In genomic region chr6:48626984-48627383, GRCm38 (mm10) we compare ENCODE assay signal across 8 mouse cellular contexts. TPM values are rescaled to one million over a fixed set of nuclear protein-coding genes. Genes with fewer than 3 reads are reported as not detected.
DNase-seq lines count a peak whose midpoint lies in the region; ATAC-seq lines count a peak whose summit lies in the region.

No protein-coding gene starts in this region.

- H3K9me3 ChIP-seq in embryonic facial prominence, embryonic 11.5 days (replicated peaks; ENCODE audit: control insufficient read depth, low read length): no peaks in the 10 kb centered on the region
- no peaks in the 10 kb centered on the region for H3K9me3 ChIP-seq in limb, embryonic 11.5 days (ENCODE audit: control insufficient read depth, low read length)
- no peaks in the 10 kb centered on the region for H3K9me3 ChIP-seq in midbrain, embryonic 15.5 days

- H3K9ac ChIP-seq in embryonic facial prominence, embryonic 11.5 days (replicated peaks; ENCODE audit: low read length): peak overlapping the region; percentile 22
- H3K9ac ChIP-seq in limb, embryonic 11.5 days (ENCODE audit: low read length): peak overlapping the region; percentile 47; the same call in 1 of the 2 replicates
- H3K9ac ChIP-seq in midbrain, embryonic 15.5 days: peak overlapping the region; percentile 44

- no peak overlapping the region for H3K27ac ChIP-seq in embryonic facial prominence, embryonic 11.5 days (replicated peaks; ENCODE audit: low read depth, low read length)
- H3K27ac ChIP-seq in limb, embryonic 11.5 days (replicated peaks; ENCODE audit: low read depth, low read length): no peak overlapping the region
- no peak overlapping the region for H3K27ac ChIP-seq in midbrain, embryonic 15.5 days

- H3K4me3 ChIP-seq in embryonic facial prominence, embryonic 11.5 days (ENCODE audit: low read depth, low read length): peak overlapping the region; percentile 32
- peak overlapping the region; percentile 46 for H3K4me3 ChIP-seq in limb, embryonic 11.5 days (ENCODE audit: low read depth, low read length)
- peak overlapping the region; percentile 54 for H3K4me3 ChIP-seq in midbrain, embryonic 15.5 days

- peak; percentile 21 to 54 for DNase-seq in urinary bladder, adult 18-20 months (ENCODE audit: low spot score in 2 of 2)
- no peak for DNase-seq in urinary bladder, postnatal 4 days (ENCODE audit: low spot score in 2 of 2)
- DNase-seq in embryonic facial prominence, embryonic 11.5 days (ENCODE audit: low spot score): peak; percentile 74
- peak; percentile 29 for DNase-seq in heart, adult 8-10 months (ENCODE audit: low spot score)
- DNase-seq in kidney, adult 18-20 months: peak; percentile 82
- peak; percentile 74 for DNase-seq in limb, embryonic 11.5 days (ENCODE audit: low spot score)
- peak; percentile 46 for DNase-seq in testis, postnatal 10 days (ENCODE audit: low spot score)

- under 1% methylated on average over 31 of the region's 32 CpGs for WGBS in embryonic facial prominence, embryonic 11.5 days
- under 1% methylated on average over 32 of the region's 32 CpGs for WGBS in limb, embryonic 11.5 days
- WGBS in midbrain, embryonic 15.5 days: under 1% methylated on average over 32 of the region's 32 CpGs

- ATAC-seq in embryonic facial prominence, embryonic 11.5 days (replicated peaks; ENCODE audit: insufficient number of reproducible peaks, low FRiP score, low TSS enrichment, low read depth): no peak
- ATAC-seq in limb, embryonic 11.5 days (ENCODE audit: insufficient number of reproducible peaks, low FRiP score, low TSS enrichment, low read depth): 0 out of 2 replicates have a peak, but pooled peaks have one; percentile 29
- peak; percentile 59 for ATAC-seq in midbrain, embryonic 15.5 days (replicated peaks)

- H3K36me3 ChIP-seq in embryonic facial prominence, embryonic 11.5 days (replicated peaks; ENCODE audit: control insufficient read depth, insufficient read depth, low read depth, low read length): no peaks in the 10 kb centered on the region
- no peaks in the 10 kb centered on the region for H3K36me3 ChIP-seq in limb, embryonic 11.5 days (ENCODE audit: control insufficient read depth, insufficient read depth, low read length)
- no peaks in the 10 kb centered on the region for H3K36me3 ChIP-seq in midbrain, embryonic 15.5 days (replicated peaks)

- peaks cover 17% of the 10 kb centered on the region for H3K27me3 ChIP-seq in embryonic facial prominence, embryonic 11.5 days (ENCODE audit: control insufficient read depth, insufficient read depth, low read length)
- H3K27me3 ChIP-seq in limb, embryonic 11.5 days (ENCODE audit: control insufficient read depth, insufficient read depth, low read length): peaks cover 26% of the 10 kb centered on the region
- peaks cover 17% of the 10 kb centered on the region for H3K27me3 ChIP-seq in midbrain, embryonic 15.5 days (replicated peaks)

- no peaks in the 10 kb centered on the region for H3K4me1 ChIP-seq in embryonic facial prominence, embryonic 11.5 days (ENCODE audit: control insufficient read depth, insufficient read depth, low read length)
- H3K4me1 ChIP-seq in limb, embryonic 11.5 days (ENCODE audit: control insufficient read depth, insufficient read depth, low read length): peaks cover 5% of the 10 kb centered on the region
- peaks cover 26% of the 10 kb centered on the region for H3K4me1 ChIP-seq in midbrain, embryonic 15.5 days

- H3K4me2 ChIP-seq in embryonic facial prominence, embryonic 11.5 days (ENCODE audit: low read depth, low read length): peak overlapping the region; percentile 73
- peak overlapping the region; percentile 77 for H3K4me2 ChIP-seq in limb, embryonic 11.5 days (ENCODE audit: low read depth, severe bottlenecking)
- H3K4me2 ChIP-seq in midbrain, embryonic 15.5 days: peak overlapping the region; percentile 92

RNA-seq across cellular contexts. Expression of gene AI854703, which starts 0.4 kb away (rescaled TPM):
- 0.69 and 0.71 TPM in 2 replicates for polyA plus RNA-seq in embryonic facial prominence, embryonic 11.5 days (2014; fragmentation: Nextera tagmentation; extraction: Ambion mirVana)
- under 1 TPM; 0.22 to 0.69 (median 0.43) TPM for total RNA-seq in heart, adult 8-10 months (2022)
- polyA plus RNA-seq in limb, embryonic 11.5 days (2014; fragmentation: Nextera tagmentation; extraction: Ambion mirVana): 0.71 and 0.83 TPM in 2 replicates
- 20.9 and 23.8 TPM in 2 replicates for polyA plus RNA-seq in midbrain, embryonic 15.5 days (2015; fragmentation: Nextera tagmentation; extraction: Ambion mirVana)

RNA-seq across cellular contexts. Expression of gene Gimap8, which starts 20.1 kb away (rescaled TPM):
- polyA plus RNA-seq in embryonic facial prominence, embryonic 11.5 days (2014; fragmentation: Nextera tagmentation; extraction: Ambion mirVana): 0.20 and 0.25 TPM in 2 replicates
- total RNA-seq in heart, adult 8-10 months (2022): 1 to 10 TPM; 4.9 to 8.8 (median 5.8) TPM
- 0.24 and 0.48 TPM in 2 replicates for polyA plus RNA-seq in limb, embryonic 11.5 days (2014; fragmentation: Nextera tagmentation; extraction: Ambion mirVana)
- 0.52 and 0.86 TPM in 2 replicates for polyA plus RNA-seq in midbrain, embryonic 15.5 days (2015; fragmentation: Nextera tagmentation; extraction: Ambion mirVana)

RNA-seq across cellular contexts. Expression of gene Zfp775, which starts 25.1 kb away (rescaled TPM):
- 7.1 and 7.4 TPM in 2 replicates for polyA plus RNA-seq in embryonic facial prominence, embryonic 11.5 days (2014; fragmentation: Nextera tagmentation; extraction: Ambion mirVana)
- 10 to 100 TPM; 12.9 to 15.5 (median 14.1) TPM for total RNA-seq in heart, adult 8-10 months (2022)
- 9.8 and 9.9 TPM in 2 replicates for polyA plus RNA-seq in limb, embryonic 11.5 days (2014; fragmentation: Nextera tagmentation; extraction: Ambion mirVana)
- 16.3 and 16.8 TPM in 2 replicates for polyA plus RNA-seq in midbrain, embryonic 15.5 days (2015; fragmentation: Nextera tagmentation; extraction: Ambion mirVana)

RNA-seq across cellular contexts. Expression of gene Gm44965, which starts 33.2 kb away (rescaled TPM):
- polyA plus RNA-seq in embryonic facial prominence, embryonic 11.5 days (2014; fragmentation: Nextera tagmentation; extraction: Ambion mirVana): not detected in 2 replicates
- total RNA-seq in heart, adult 8-10 months (2022): 1 to 10 TPM in 2 of 4 experiments, not detected in 2; 1.0 to 2.8 TPM
- not detected in 2 replicates for polyA plus RNA-seq in limb, embryonic 11.5 days (2014; fragmentation: Nextera tagmentation; extraction: Ambion mirVana)
- polyA plus RNA-seq in midbrain, embryonic 15.5 days (2015; fragmentation: Nextera tagmentation; extraction: Ambion mirVana): 0.88 TPM in 1 of 2 replicates, not detected in the other

RNA-seq across cellular contexts. Expression of gene Repin1, which starts 33.3 kb away (rescaled TPM):
- 33.5 and 34.2 TPM in 2 replicates for polyA plus RNA-seq in embryonic facial prominence, embryonic 11.5 days (2014; fragmentation: Nextera tagmentation; extraction: Ambion mirVana)
- 10 to 100 TPM; 35.5 to 40.9 (median 36.3) TPM for total RNA-seq in heart, adult 8-10 months (2022)
- polyA plus RNA-seq in limb, embryonic 11.5 days (2014; fragmentation: Nextera tagmentation; extraction: Ambion mirVana): 42.8 and 46.1 TPM in 2 replicates
- polyA plus RNA-seq in midbrain, embryonic 15.5 days (2015; fragmentation: Nextera tagmentation; extraction: Ambion mirVana): 48.9 and 50.4 TPM in 2 replicates

Comparison
In these comparisons a context has a peak if more than half of its experiments do, and no peak if none do; other contexts are left out.
1. DNase-seq: peak in urinary bladder, adult 18-20 months (2 of 2), embryonic facial prominence, embryonic 11.5 days (single experiment), heart, adult 8-10 months (single experiment), kidney, adult 18-20 months (single experiment), limb, embryonic 11.5 days (single experiment) and testis, postnatal 10 days (single experiment); none in urinary bladder, postnatal 4 days (0 of 2).
2. RNA of gene AI854703, which starts 0.4 kb away (polyA plus RNA-seq): 20.9 to 23.8 TPM in midbrain, embryonic 15.5 days; 0.71 to 0.83 TPM in limb, embryonic 11.5 days and 0.69 to 0.71 TPM in embryonic facial prominence, embryonic 11.5 days; every median in the first group is over 10 times any median in the second.
3. Peak in every context shown above with its lines, with median percentiles within 50 percentile points of each other: H3K4me2 ChIP-seq, H3K4me3 ChIP-seq and H3K9ac ChIP-seq.